Comparison of ENCODE assay signal across 8 mouse cellular contexts in the genomic region with DNA sequence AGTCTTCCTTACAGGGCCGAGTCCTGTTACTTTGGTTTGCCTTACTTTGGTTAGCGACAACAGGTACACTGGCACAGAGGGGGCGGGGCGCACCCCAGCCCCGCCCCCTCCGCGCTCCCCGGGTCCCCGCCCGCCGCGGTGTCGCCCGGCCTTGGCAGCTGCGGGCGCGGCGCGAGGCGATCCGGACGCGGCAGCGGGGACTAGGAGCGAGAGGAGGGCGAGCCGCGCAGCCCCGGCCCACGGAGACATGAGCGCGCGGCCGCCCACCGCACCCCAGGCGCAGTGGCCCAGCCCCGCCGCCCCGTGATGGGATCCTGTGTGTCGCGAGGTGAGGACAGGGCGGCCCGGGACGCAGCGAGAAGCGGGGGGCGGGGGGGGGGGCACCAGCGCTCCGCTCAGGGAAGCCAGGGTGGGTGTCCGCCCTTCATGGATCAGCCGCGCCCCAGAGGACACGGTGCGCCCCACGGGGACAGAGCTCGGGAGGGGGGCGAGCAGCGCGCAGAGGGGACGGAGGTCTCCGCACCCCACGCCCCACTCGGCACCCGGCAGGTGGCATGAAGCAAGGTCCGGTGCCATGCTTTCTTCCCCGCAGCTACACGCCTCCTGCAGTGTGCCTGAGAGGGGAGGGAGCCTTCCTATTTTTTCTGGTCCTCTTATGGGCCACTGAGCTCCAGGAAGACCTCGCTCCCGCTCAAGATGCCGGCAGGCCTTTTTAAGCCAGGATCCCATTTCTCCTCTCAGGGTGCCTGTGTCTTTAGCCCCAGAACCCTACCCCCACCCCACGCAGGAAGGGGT. TPM values are rescaled to one million over a fixed set of nuclear protein-coding genes. Genes with fewer than 3 reads are reported as not detected.
DNase-seq lines count a peak whose midpoint lies in the region; ATAC-seq and TF ChIP-seq lines count a peak whose summit lies in the region.

A gene (plus strand): TSS at position 224 of the 795 bp plus-strand sequence.

- H3K4me2 ChIP-seq in limb, embryonic 14.5 days (replicated peaks; ENCODE audit: low read depth, low read length, severe bottlenecking): peak within 1 kb of the TSS; percentile 97

- no peak within 1 kb of the TSS for H3K27ac ChIP-seq in limb, embryonic 14.5 days (replicated peaks; ENCODE audit: low read depth, low read length)

- H3K9ac ChIP-seq in limb, embryonic 14.5 days (ENCODE audit: low read depth, low read length, severe bottlenecking): peak within 1 kb of the TSS; percentile 69

- no peak for DNase-seq in layer of hippocampus, postnatal 10 days (ENCODE audit: low spot score in 2 of 2)
- no peak for DNase-seq in layer of hippocampus, postnatal 36 days
- peak; percentile 48 for DNase-seq in brain, embryonic 14.5 days (ENCODE audit: low read depth)
- peak; percentile 42 for DNase-seq in heart, postnatal 4 days
- DNase-seq in limb, embryonic 14.5 days (ENCODE audit: low spot score): no peak
- peak; percentile 24 for DNase-seq in naive thymus-derived CD4-positive, alpha-beta T cell, adult 2 months (ENCODE audit: low read depth)
- DNase-seq in gastrocnemius, postnatal 36 days: no peak

- H3K9me3 ChIP-seq in limb, embryonic 14.5 days (ENCODE audit: control insufficient read depth, low read length): no peaks in the 10 kb centered on the region

- no peaks in the 10 kb centered on the region for H3K36me3 ChIP-seq in limb, embryonic 14.5 days (ENCODE audit: control insufficient read depth, insufficient read depth, low read length)

- no peaks in the 10 kb centered on the region for H3K4me1 ChIP-seq in limb, embryonic 14.5 days (ENCODE audit: control insufficient read depth, insufficient read depth, low read length)

- peak within 1 kb of the TSS; percentile 53 for H3K4me3 ChIP-seq in limb, embryonic 14.5 days (replicated peaks; ENCODE audit: low read length)

- peaks cover 39% of the 10 kb centered on the region; the same call in 1 of the 2 replicates for H3K27me3 ChIP-seq in limb, embryonic 14.5 days (ENCODE audit: control insufficient read depth, insufficient read depth, low read length)

- intact Hi-C loops in gastrocnemius, postnatal 36 days (cut with DNase I): loop anchor here (5.0 kb wide), 1 partner anchor 166 kb away; no protein-coding TSS in a partner anchor

- ATAC-seq in limb, embryonic 14.5 days (ENCODE audit: low FRiP score, low read depth): 0 out of 2 replicates have a peak, but pooled peaks have one; percentile 8
- ATAC-seq in erythroid progenitor cell, adult 5-6 weeks (replicated peaks; ENCODE audit: low FRiP score, poor library complexity, severe bottlenecking): no peak

- WGBS in limb, embryonic 14.5 days: 1% methylated on average over 29 of the region's 71 CpGs

- no peak for TF ChIP-seq POLR2A in brain, embryonic 14.5 days (IDR thresholded peaks at IDR 0.05; ENCODE audit: borderline replicate concordance, extremely low read depth, insufficient read depth, insufficient read length, poor library complexity, severe bottlenecking)
- no peak for TF ChIP-seq POLR2A in limb, embryonic 14.5 days (IDR thresholded peaks at IDR 0.05; ENCODE audit: borderline replicate concordance, extremely low read depth, insufficient read depth, insufficient read length)

- no peak for TF ChIP-seq CTCF in brain, embryonic 14.5 days (IDR thresholded peaks at IDR 0.05; ENCODE audit: borderline replicate concordance, extremely low read depth, insufficient read depth, insufficient read length)

RNA-seq across cellular contexts. Expression of the gene that starts here (rescaled TPM):
- 10 to 100 TPM; 10.2 to 10.3 TPM for total RNA-seq in layer of hippocampus, postnatal 10 days (2021)
- 1 to 10 TPM; 2.1 to 3.3 TPM for total RNA-seq in layer of hippocampus, postnatal 36 days (2021)
- polyA plus RNA-seq in brain, embryonic 14.5 days (2012; rRNA removed): 21.3 and 29.0 TPM in 2 replicates
- under 1 TPM; 0.43 to 0.62 TPM for total RNA-seq in heart, postnatal 4 days (2021)
- 1.2 and 1.8 TPM in 2 replicates for polyA plus RNA-seq in limb, embryonic 14.5 days (2012; rRNA removed)
- 1.5 and 1.6 TPM in 2 replicates for polyA plus RNA-seq in limb, embryonic 14.5 days (2014; fragmentation: Nextera tagmentation; extraction: Ambion mirVana)
- total RNA-seq in erythroid progenitor cell, adult 5-6 weeks (2015; ENCODE audit: low replicate concordance): not detected in 2 replicates
- not detected in 2 replicates for total RNA-seq in erythroid progenitor cell, adult 5-6 weeks (2017; ENCODE audit: low replicate concordance)
- total RNA-seq in gastrocnemius, postnatal 36 days (2021): under 1 TPM; 0.18 to 0.22 TPM

Comparison
In these comparisons a context has a peak if more than half of its experiments do, and no peak if none do; other contexts are left out.
1. Peak in DNase-seq in heart, postnatal 4 days; RNA of the gene not detected or under 1 TPM.
2. DNase-seq: peak in brain, embryonic 14.5 days (single experiment) and naive thymus-derived CD4-positive, alpha-beta T cell, adult 2 months (single experiment); none in layer of hippocampus, postnatal 10 days (0 of 2), layer of hippocampus, postnatal 36 days (0 of 2), limb, embryonic 14.5 days (single experiment) and gastrocnemius, postnatal 36 days (0 of 2).